Mouse (Mus musculus) heart, postnatal 36 days (tissue): ENCODE data around the gene Ism1. TPM values are rescaled to one million over a fixed set of nuclear protein-coding genes. Genes with fewer than 3 reads are reported as not detected.

ENCODE experiments used
- DNase-seq, 2 experiments: peaks; one replicate each; pipeline ENCODE4 v3.0.0; 2021 to 2022
- intact Hi-C: fragments of 180-260 bp; cut with DNase I; formaldehyde crosslinking; loops from one replicate; pipeline ENCODE4 v1.15.1; 2025
- total RNA-seq, 2 experiments: library from RNA; stranded (reverse); gene quantifications; 2 replicates each; pipeline ENCODE4 v1.2.3; 2021

The Ism1 gene
- total RNA-seq, 2 experiments from 2014 or later = 0.44 to 1.2 TPM

- intact Hi-C loops = no loop called here
- peak in 1 of 2 experiments; percentile 18 for DNase-seq
Observed at GRCm38 (mm10) chr2:139792345-139793120, 114.6 kb downstream of the Ism1 start.

GRCm38 (mm10) chr2:139804041-139804440 is 126.1 kb downstream of the Ism1 start:
- intact Hi-C loops = no loop called here
- DNase-seq = no peak

- no peak for DNase-seq
- intact Hi-C loops = no loop called here
Observed at GRCm38 (mm10) chr2:139807887-139808286, 129.9 kb downstream of the Ism1 start.

Other genes starting within 250 kb of the Ism1 start
- gene Sptlc3, start 184.3 kb upstream of the Ism1 start, total RNA-seq = not detected